Mouse (Mus musculus) erythroblast, embryonic 14.5 days (primary cell): ENCODE measurements around the gene Rtn4rl1.

Source experiments
- GATA1 ChIP-seq: IDR thresholded peaks from 2 replicates; pipeline ENCODE4 v1.6.1; 2012; ENCODE audit warnings: low read length, inconsistent platforms, mixed read lengths
- TAL1 ChIP-seq: IDR thresholded peaks from 3 replicates; pipeline ENCODE4 v1.6.1; 2012; ENCODE audit warnings: low read length, inconsistent platforms, mixed read lengths

- no peak for TF ChIP-seq GATA1
- TF ChIP-seq TAL1: no peak
Measured at GRCm38 (mm10) chr11:75304797-75305196, 111.2 kb downstream of the Rtn4rl1 start.
